Mouse (Mus musculus) limb, embryonic 15.5 days (tissue): ENCODE measurements around the gene Cd48. TPM values are rescaled to one million over a fixed set of nuclear protein-coding genes. Genes with fewer than 3 reads are reported as not detected.
"Not testable (repeated sequence)": the region's sequence is repeated elsewhere in the genome, so short reads cannot be mapped to it uniquely, and the experiment has no call there.

Experiments
- ATAC-seq: fragments of 200-750 bp; cut with Nextera tagmentation; 2 replicates; pipeline ENCODE4 v1.8.0; 2017; ENCODE audit warnings: low read depth, moderate TSS enrichment; ENCODE audit not compliant: insufficient number of reproducible peaks, low FRiP score, low TSS enrichment
- H3K27ac ChIP-seq: fragments of 300-500 bp; sonication (generic); 2 replicates; pipeline ENCODE4 v1.5.1; 2015; ENCODE audit warnings: moderate library complexity, mild to moderate bottlenecking, inconsistent platforms
- H3K27me3 ChIP-seq: fragments of 300-500 bp; sonication (generic); 2 replicates; pipeline ENCODE4 v1.6.1; 2015; ENCODE audit warnings: inconsistent platforms
- H3K36me3 ChIP-seq: fragments of 300-500 bp; sonication (generic); 2 replicates; pipeline ENCODE4 v1.6.1; 2015; ENCODE audit warnings: inconsistent platforms
- H3K4me1 ChIP-seq: fragments of 300-500 bp; sonication (generic); 2 replicates; pipeline ENCODE4 v1.6.1; 2015; ENCODE audit warnings: inconsistent platforms
- H3K4me2 ChIP-seq: fragments of 300-500 bp; sonication (generic); 2 replicates; pipeline ENCODE4 v1.6.1; 2015; ENCODE audit warnings: mild to moderate bottlenecking, inconsistent platforms
- H3K4me3 ChIP-seq: fragments of 300-500 bp; sonication (generic); 2 replicates; pipeline ENCODE4 v1.5.1; 2015; ENCODE audit warnings: mild to moderate bottlenecking, inconsistent platforms
- H3K9ac ChIP-seq: fragments of 300-500 bp; sonication (generic); 2 replicates; pipeline ENCODE4 v1.6.1; 2015; ENCODE audit warnings: inconsistent platforms
- H3K9me3 ChIP-seq: fragments of 300-500 bp; sonication (generic); 2 replicates; pipeline ENCODE4 v1.6.1; 2016; ENCODE audit warnings: inconsistent platforms
- WGBS: fragments of 180-500 bp; shearing (Covaris S2); methylation state at CpG from one replicate; pipeline ENCODE4 v1.1.7; 2015; 5-methylcytosine and 5-hydroxymethylcytosine counted together
- microRNA-seq: library from miRNA; unstranded; fragments of <30 nt; microRNA quantifications from one replicate; pipeline ENCODE4, GENCODE M21; 2016
- polyA plus RNA-seq: library from polyadenylated mRNA; unstranded; fragments of >200 nt; fragmentation: Nextera tagmentation; extraction: Ambion mirVana; gene quantifications from 2 replicates; pipeline ENCODE4 v1.2.1, GENCODE M21; 2015

Gene Cd48
- polyA plus RNA-seq, 1 experiment from 2014 or later, result 5.2 TPM

- not testable (repeated sequence) for H3K9me3 ChIP-seq, H3K36me3 ChIP-seq, H3K4me2 ChIP-seq, H3K27ac ChIP-seq, H3K4me3 ChIP-seq, H3K27me3 ChIP-seq, ATAC-seq, H3K4me1 ChIP-seq, H3K9ac ChIP-seq
- WGBS, result 79% methylated on average over 1 of the region's 1 CpGs
These were observed 31.9 kb downstream of the Cd48 start for GRCm38 (mm10) chr1:171713736-171714135.

GRCm38 (mm10) chr1:171715434-171715833 is 33.6 kb downstream of the Cd48 start:
- no peak overlapping the region for H3K27ac ChIP-seq
- H3K4me1 ChIP-seq, result no peaks in the 10 kb centered on the region
- no peaks in the 10 kb centered on the region for H3K36me3 ChIP-seq
- no peak overlapping the region for H3K9ac ChIP-seq
- no peak overlapping the region for H3K4me2 ChIP-seq
- 42% methylated on average over 2 of the region's 2 CpGs for WGBS
- H3K27me3 ChIP-seq, result no peaks in the 10 kb centered on the region
- H3K9me3 ChIP-seq, result no peaks in the 10 kb centered on the region
- no peak overlapping the region for H3K4me3 ChIP-seq
- no peak for ATAC-seq

- Histone ChIP-seq H3K4me2 (no peak overlapping the region), H3K9ac (no peak overlapping the region), H3K36me3 (no peaks in the 10 kb centered on the region), H3K9me3 (no peaks in the 10 kb centered on the region), H3K4me1 (no peaks in the 10 kb centered on the region), H3K4me3 (no peak overlapping the region), H3K27ac (no peak overlapping the region), H3K27me3 (no peaks in the 10 kb centered on the region)
- no peak for ATAC-seq
- 26% methylated on average over 1 of the region's 1 CpGs for WGBS
These were observed 34.4 kb downstream of the Cd48 start for GRCm38 (mm10) chr1:171716232-171716631.

- no peak for ATAC-seq
- Histone ChIP-seq H3K9me3 (no peaks in the 10 kb centered on the region), H3K27ac (no peak overlapping the region), H3K4me2 (no peak overlapping the region), H3K36me3 (no peaks in the 10 kb centered on the region), H3K9ac (no peak overlapping the region), H3K4me3 (no peak overlapping the region), H3K4me1 (no peaks in the 10 kb centered on the region), H3K27me3 (no peaks in the 10 kb centered on the region)
These were observed 49.4 kb downstream of the Cd48 start for GRCm38 (mm10) chr1:171731195-171731594.

GRCm38 (mm10) chr1:171734898-171735297 is 53.1 kb downstream of the Cd48 start:
- Histone ChIP-seq H3K36me3 (no peaks in the 10 kb centered on the region), H3K4me1 (no peaks in the 10 kb centered on the region), H3K4me3 (no peak overlapping the region), H3K4me2 (no peak overlapping the region), H3K27ac (no peak overlapping the region), H3K9ac (no peak overlapping the region), H3K27me3 (no peaks in the 10 kb centered on the region), H3K9me3 (no peaks in the 10 kb centered on the region)
- no peak for ATAC-seq
- WGBS, result 88% methylated on average over 6 of the region's 6 CpGs

- Histone ChIP-seq H3K4me3 (no peak overlapping the region), H3K4me1 (no peaks in the 10 kb centered on the region), H3K9me3 (no peaks in the 10 kb centered on the region), H3K27ac (no peak overlapping the region), H3K36me3 (no peaks in the 10 kb centered on the region), H3K27me3 (no peaks in the 10 kb centered on the region), H3K9ac (no peak overlapping the region), H3K4me2 (no peak overlapping the region)
- ATAC-seq, result no peak
- WGBS, result 75% methylated on average over 3 of the region's 3 CpGs
These were observed 66.5 kb downstream of the Cd48 start for GRCm38 (mm10) chr1:171748127-171748969.

Small RNAs within 50 kb of the gene (microRNA-seq; reads per million reads assigned to microRNA genes)
- not detected for gene Mir7683

Other genes starting within 250 kb of the Cd48 start
- gene F11r, start 244.5 kb upstream of the Cd48 start, polyA plus RNA-seq, result 68.3 and 70.6 TPM in 2 replicates
- gene Alyref2, start 178.5 kb upstream of the Cd48 start, polyA plus RNA-seq, result 17.3 and 21.1 TPM in 2 replicates
- gene Itln1, start 146.7 kb upstream of the Cd48 start, polyA plus RNA-seq, result not detected in 2 replicates
- gene Cd244a, start 122.8 kb upstream of the Cd48 start, polyA plus RNA-seq, result 0.08 and 0.12 TPM in 2 replicates
- gene Ly9, start 74.6 kb upstream of the Cd48 start, polyA plus RNA-seq, result 0.73 TPM in 2 replicates
- gene Slamf7, start 29.0 kb upstream of the Cd48 start, polyA plus RNA-seq, result 0.13 and 0.20 TPM in 2 replicates
- 0.07 and 0.19 TPM in 2 replicates for gene Slamf1, start 85.1 kb downstream of the Cd48 start, polyA plus RNA-seq
- gene Cd84, start 157.7 kb downstream of the Cd48 start, polyA plus RNA-seq, result 1.7 and 2.0 TPM in 2 replicates
- gene Gm10521, start 213.7 kb downstream of the Cd48 start, polyA plus RNA-seq, result not detected in 2 replicates
- gene Slamf6, start 235.5 kb downstream of the Cd48 start, polyA plus RNA-seq, result 0.27 TPM in 1 of 2 replicates, not detected in the other